Mouse (Mus musculus) CH12.LX (cell line): ENCODE measurements at regions not wholly inside any gene's neighbourhood (a gene's known extent, or its start where the extent isn't known, plus 50 kb on each side); places are given as distances from the start of the nearest gene placed in this dataset.

Experiments
- DNase-seq: peaks from one replicate; pipeline ENCODE4 v3.0.0-alpha.2; 2013; ENCODE audit errors: extremely low read depth
- H3K27ac ChIP-seq: 2 replicates; pipeline ENCODE4 v1.5.1; 2012; ENCODE audit warnings: low read depth, mild to moderate bottlenecking, control low read depth, moderate library complexity; ENCODE audit not compliant: insufficient read depth
- H3K27me3 ChIP-seq: replicated peaks from 2 replicates; pipeline ENCODE3; 2012; ENCODE audit warnings: inconsistent platforms
- H3K36me3 ChIP-seq, 2 experiments: replicated peaks in 1 of 2; 2 replicates each; pipeline versions ENCODE3 to v1.6.1; 2012; ENCODE audit warnings: inconsistent platforms in 1 of 2, low read length in 1 of 2, mild to moderate bottlenecking in 1 of 2, mixed read lengths in 1 of 2, moderate library complexity in 1 of 2; ENCODE audit not compliant: control insufficient read depth in 1 of 2, insufficient read depth in 1 of 2
- H3K4me1 ChIP-seq, 2 experiments: 2 replicates each; pipeline ENCODE4 v1.6.1; 2012; ENCODE audit warnings: inconsistent platforms in 1 of 2, moderate library complexity in 1 of 2; ENCODE audit not compliant: insufficient read depth in 2 of 2, control insufficient read depth in 1 of 2
- H3K4me2 ChIP-seq: 2 replicates; pipeline ENCODE4 v1.6.1; 2012; ENCODE audit warnings: low read depth, mild to moderate bottlenecking, control low read depth; ENCODE audit not compliant: poor library complexity, insufficient read depth, severe bottlenecking
- H3K4me3 ChIP-seq, 3 experiments: fragments of 150-350 bp in 1 of 3; sonication (generic) in 1 of 3; replicated peaks in 1 of 3; 2 replicates each; pipeline versions ENCODE3 to v1.5.1; 2011 to 2012; ENCODE audit warnings: low read depth in 2 of 3, low read length in 2 of 3, mild to moderate bottlenecking in 2 of 3, moderate library complexity in 2 of 3, control low read depth in 1 of 3, improper control_type of control experiment in 1 of 3, inconsistent platforms in 1 of 3, mixed read lengths in 1 of 3; ENCODE audit not compliant: poor library complexity in 1 of 3
- H3K79me2 ChIP-seq: replicated peaks from 2 replicates; pipeline ENCODE4 v1.6.1; 2012; ENCODE audit warnings: mild to moderate bottlenecking, moderate library complexity; ENCODE audit not compliant: control insufficient read depth, poor library complexity, insufficient read depth, severe bottlenecking; ENCODE audit errors: extremely low read depth
- H3K9ac ChIP-seq: 2 replicates; pipeline ENCODE4 v1.6.1; 2012; ENCODE audit warnings: low read depth, mild to moderate bottlenecking, control low read depth, moderate library complexity; ENCODE audit not compliant: insufficient read depth
- H3K9me3 ChIP-seq: replicated peaks from 2 replicates; pipeline ENCODE3; 2012; ENCODE audit warnings: low read length, inconsistent platforms, mixed read lengths
- BHLHE40 ChIP-seq: IDR thresholded peaks from 2 replicates; pipeline ENCODE4 v1.6.1; 2011; ENCODE audit warnings: mild to moderate bottlenecking, low read depth, low read length, improper control_type of control experiment
- CHD1 ChIP-seq: IDR thresholded peaks from 2 replicates; pipeline ENCODE4 v1.6.1; 2012; ENCODE audit warnings: low read depth, low read length, improper control_type of control experiment, inconsistent platforms
- CHD2 ChIP-seq: IDR thresholded peaks from 2 replicates; pipeline ENCODE4 v1.6.1; 2011; ENCODE audit warnings: low read length, improper control_type of control experiment
- CTCF ChIP-seq, 2 experiments: IDR thresholded peaks in 1 of 2; conservative IDR thresholded peaks in 1 of 2; 2 replicates each; pipeline ENCODE4 v1.5.1; 2011 to 2012; ENCODE audit warnings: low read depth in 2 of 2, low read length in 2 of 2, improper control_type of control experiment in 1 of 2, inconsistent platforms in 1 of 2, mild to moderate bottlenecking in 1 of 2, moderate library complexity in 1 of 2
- ELF1 ChIP-seq: IDR thresholded peaks from 2 replicates; pipeline ENCODE4 v1.6.1; 2014; ENCODE audit warnings: low read depth, mild to moderate bottlenecking, inconsistent platforms, low read length, improper control_type of control experiment
- EP300 ChIP-seq: IDR thresholded peaks from 2 replicates; pipeline ENCODE4 v1.6.1; 2011; ENCODE audit warnings: low read length, improper control_type of control experiment
- HCFC1 ChIP-seq: IDR thresholded peaks from 2 replicates; pipeline ENCODE4 v1.6.1; 2012; ENCODE audit warnings: low read depth, mild to moderate bottlenecking, inconsistent platforms, low read length, improper control_type of control experiment
- JUN ChIP-seq: IDR thresholded peaks from 2 replicates; pipeline ENCODE4 v1.6.1; 2011; ENCODE audit warnings: low read depth, mild to moderate bottlenecking, low read length, improper control_type of control experiment, moderate library complexity; ENCODE audit not compliant: insufficient read depth
- KAT2A ChIP-seq: IDR thresholded peaks from 2 replicates; pipeline ENCODE4 v1.6.1; 2012; ENCODE audit warnings: low read length, improper control_type of control experiment, inconsistent platforms; ENCODE audit not compliant: insufficient replicate concordance
- MAFK ChIP-seq: IDR thresholded peaks from 2 replicates; pipeline ENCODE4 v1.6.1; 2011; ENCODE audit warnings: low read length, improper control_type of control experiment; ENCODE audit not compliant: insufficient replicate concordance
- MAX ChIP-seq: IDR thresholded peaks from 2 replicates; pipeline ENCODE4 v1.6.1; 2011; ENCODE audit warnings: low read length, improper control_type of control experiment
- MEF2A ChIP-seq: IDR thresholded peaks from 2 replicates; pipeline ENCODE4 v1.6.1; 2014; ENCODE audit warnings: low read depth, mild to moderate bottlenecking, inconsistent platforms, low read length, improper control_type of control experiment, borderline replicate concordance
- MXI1 ChIP-seq: IDR thresholded peaks from 2 replicates; pipeline ENCODE4 v1.6.1; 2011; ENCODE audit warnings: mild to moderate bottlenecking, low read depth, low read length, improper control_type of control experiment
- MYC ChIP-seq: IDR thresholded peaks from 2 replicates; pipeline ENCODE4 v1.6.1; 2011; ENCODE audit warnings: low read depth, mild to moderate bottlenecking, improper control_type of control experiment, low read length
- NELFE ChIP-seq: IDR thresholded peaks from 2 replicates; pipeline ENCODE4 v1.6.1; 2011; ENCODE audit warnings: low read depth, low read length, improper control_type of control experiment
- NRF1 ChIP-seq: IDR thresholded peaks from 2 replicates; pipeline ENCODE4 v1.6.1; 2014; ENCODE audit warnings: low read depth, mild to moderate bottlenecking, inconsistent platforms, low read length, improper control_type of control experiment, moderate library complexity
- PAX5 ChIP-seq: IDR thresholded peaks from 2 replicates; pipeline ENCODE4 v1.6.1; 2012; ENCODE audit warnings: low read length, inconsistent platforms, mixed read lengths
- POLR2A ChIP-seq: IDR thresholded peaks from 2 replicates; pipeline ENCODE4 v1.6.1; 2011; ENCODE audit warnings: low read depth, mild to moderate bottlenecking, improper control_type of control experiment, low read length
- POLR2AphosphoS2 ChIP-seq: IDR thresholded peaks from 2 replicates; pipeline ENCODE4 v1.6.1; 2011; ENCODE audit warnings: low read depth, low read length, improper control_type of control experiment
- SMC3 ChIP-seq: IDR thresholded peaks from 2 replicates; pipeline ENCODE4 v1.6.1; 2011; ENCODE audit warnings: low read depth, low read length, improper control_type of control experiment
- TBP ChIP-seq: conservative IDR thresholded peaks from 2 replicates; pipeline ENCODE4 v1.6.1; 2011; ENCODE audit warnings: low read depth, low read length, improper control_type of control experiment
- TCF12 ChIP-seq: IDR thresholded peaks from 2 replicates; pipeline ENCODE4 v1.6.1; 2014; ENCODE audit warnings: low read depth, mild to moderate bottlenecking, inconsistent platforms, low read length, improper control_type of control experiment
- ZKSCAN1 ChIP-seq: IDR thresholded peaks from 2 replicates; pipeline ENCODE4 v1.6.1; 2012; ENCODE audit warnings: low read depth, inconsistent platforms, low read length, improper control_type of control experiment, borderline replicate concordance
- ZMIZ1 ChIP-seq: IDR thresholded peaks from 2 replicates; pipeline ENCODE4 v1.6.1; 2012; ENCODE audit warnings: low read depth, mild to moderate bottlenecking, inconsistent platforms, low read length, improper control_type of control experiment
- ZNF384 ChIP-seq: IDR thresholded peaks from 2 replicates; pipeline ENCODE4 v1.6.1; 2012; ENCODE audit warnings: low read depth, low read length, improper control_type of control experiment, inconsistent platforms
- dilution Hi-C: fragments of 300-500 bp; cut with MboI; formaldehyde crosslinking; loops from 2 replicates; pipeline ENCODE4 v1.14.3; 2020; ENCODE audit warnings: low sequenced_read_pairs; ENCODE audit not compliant: extremely low pct_unique_long_range_greater_than_20kb, extremely low pct_ligation_motif_present
- in situ Hi-C: fragments of 300-500 bp; cut with MboI; formaldehyde crosslinking; loops from 3 replicates; pipeline ENCODE4 v1.14.3; 2019; ENCODE audit warnings: low sequenced_read_pairs, low pct_ligation_motif_present, low pct_unique_long_range_greater_than_20kb, mixed read lengths

DNA sequence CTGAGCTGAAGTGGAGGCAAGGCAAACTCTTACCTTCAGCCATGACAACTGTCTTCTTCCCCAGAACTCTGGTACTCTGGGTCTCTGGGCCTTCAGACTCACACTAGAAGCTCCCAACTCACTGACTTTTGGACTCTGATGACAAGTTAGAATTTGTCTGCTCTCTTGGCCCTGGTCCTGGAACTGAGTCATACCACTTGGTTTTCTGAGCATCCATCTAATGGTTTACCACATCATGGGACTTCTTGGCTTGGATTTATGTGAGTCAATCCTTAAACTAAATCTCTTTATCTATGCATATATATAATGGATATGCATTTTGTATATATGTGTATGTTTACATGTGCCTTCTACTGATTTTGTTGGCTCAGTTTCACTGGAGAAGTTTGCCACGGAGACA is 273.8 kb upstream of the Pkn2 start:
- Histone ChIP-seq H3K4me3 (no peak overlapping the region), H3K27ac (no peak overlapping the region), H3K9me3 (no peaks in the 10 kb centered on the region), H3K36me3 (no peaks in the 10 kb centered on the region), H3K4me1 (peaks cover 4 to 10% of the 10 kb centered on the region in 2 experiments; a peak in 3 of 4 replicates)
- dilution Hi-C loops = no loop called here
- DNase-seq = no peak
- no peak for TF ChIP-seq NELFE
- no peak for TF ChIP-seq CHD1
- TF ChIP-seq HCFC1 = no peak
- TF ChIP-seq CHD2 = no peak
- no peak for TF ChIP-seq NRF1
- no peak for TF ChIP-seq ELF1
- TF ChIP-seq POLR2A = no peak
- TF ChIP-seq JUN = no peak
- no peak for TF ChIP-seq MAX
- no peak for TF ChIP-seq ZNF384
- TF ChIP-seq, all 38 proteins: peak for 0
- H3K27me3 ChIP-seq = no peaks in the 10 kb centered on the region
- no peaks in the 10 kb centered on the region for H3K79me2 ChIP-seq
- H3K4me2 ChIP-seq = no peak overlapping the region
- no peak overlapping the region for H3K9ac ChIP-seq
- in situ Hi-C loops = no loop called here

DNA sequence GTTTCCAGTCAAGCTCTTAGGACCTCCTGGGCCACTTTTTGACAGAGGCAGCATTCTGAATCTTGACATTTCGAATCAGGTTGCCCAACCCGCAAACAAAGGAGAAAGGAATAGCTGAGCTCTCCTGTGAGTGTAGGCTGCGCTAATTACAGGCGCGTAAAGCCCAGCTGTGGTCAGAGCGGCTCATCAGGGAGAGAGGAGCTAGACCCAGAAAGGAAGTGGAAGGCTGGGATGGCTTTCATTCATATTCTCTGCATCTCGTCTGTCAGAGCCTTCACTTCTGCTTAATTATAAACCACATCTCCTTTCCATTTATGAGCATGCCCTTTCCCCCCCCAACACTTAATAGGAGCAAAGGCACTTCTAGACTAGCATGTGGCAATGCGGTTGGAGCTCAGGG is 265.7 kb upstream of the Pkn2 start:
- no peaks in the 10 kb centered on the region for H3K9me3 ChIP-seq
- no peaks in the 10 kb centered on the region for H3K4me1 ChIP-seq
- TF ChIP-seq PAX5 (no peak), TBP (no peak), MAFK (no peak), ZMIZ1 (no peak), KAT2A (no peak), ZNF384 (no peak), ZKSCAN1 (no peak), CTCF (conservative IDR thresholded peaks at IDR 0.05 in 1 of 2, IDR thresholded peaks at IDR 0.05 in 1 of 2; ENCODE audit: low read depth in 2 of 2, low read length in 2 of 2) (no peak), CHD2 (no peak), POLR2AphosphoS2 (no peak), POLR2A (no peak), MYC (no peak), SMC3 (no peak), EP300 (no peak), NELFE (no peak), TCF12 (no peak), BHLHE40 (no peak), MXI1 (no peak), MEF2A (no peak)
- TF ChIP-seq, all 38 proteins: peak for 0
- Histone ChIP-seq H3K27me3 (no peaks in the 10 kb centered on the region), H3K36me3 (no peaks in the 10 kb centered on the region), H3K9ac (no peak overlapping the region), H3K4me3 (no peak overlapping the region), H3K27ac (no peak overlapping the region), H3K79me2 (no peaks in the 10 kb centered on the region), H3K4me2 (no peak overlapping the region)
- peak; percentile 10 for DNase-seq
- in situ Hi-C loops (no loop called here), dilution Hi-C loops (no loop called here)
